In genomic region chr11:121794591-121795199, GRCm38 (mm10) we compare ENCODE assay signal across 8 mouse cellular contexts. TPM values are rescaled to one million over a fixed set of nuclear protein-coding genes. Genes with fewer than 3 reads are reported as not detected.
A peak's percentile ranks its signal among the peaks of the same experiment; 100 is the strongest.
DNase-seq lines count a peak whose midpoint lies in the region; ATAC-seq and TF ChIP-seq lines count a peak whose summit lies in the region.

No protein-coding gene starts in this region.

- no peak overlapping the region for H3K4me2 ChIP-seq in hindbrain, embryonic 12.5 days (replicated peaks)
- no peak overlapping the region for H3K4me2 ChIP-seq in kidney, postnatal 0 days (ENCODE audit: low read length)

- no peak for TF ChIP-seq CTCF in gastrocnemius, adult 2 months (IDR thresholded peaks at IDR 0.05)
- TF ChIP-seq CTCF in kidney, postnatal 0 days (IDR thresholded peaks at IDR 0.05; ENCODE audit: low read depth), result no peak

- WGBS in hindbrain, embryonic 10.5 days, result 48% methylated on average over 6 of the region's 6 CpGs
- 54% methylated on average over 6 of the region's 6 CpGs for WGBS in hindbrain, embryonic 12.5 days
- 48% methylated on average over 6 of the region's 6 CpGs for WGBS in kidney, postnatal 0 days

- DNase-seq in hindbrain, embryonic 10.5 days (ENCODE audit: low spot score), result peak; percentile 51
- DNase-seq in gastrocnemius, adult 2 months, result peak; percentile 57
- peak; percentile 82 for DNase-seq in kidney, postnatal 0 days (ENCODE audit: low spot score)
- no peak for DNase-seq in frontal cortex, postnatal 14 days (ENCODE audit: low spot score in 2 of 2)
- no peak for DNase-seq in cerebellum, adult 18-20 months
- no peak for DNase-seq in cerebellum, adult 11-12 months

- H3K27me3 ChIP-seq in hindbrain, embryonic 10.5 days (ENCODE audit: insufficient read depth, poor library complexity, severe bottlenecking), result no peaks in the 10 kb centered on the region
- no peaks in the 10 kb centered on the region for H3K27me3 ChIP-seq in hindbrain, embryonic 12.5 days
- H3K27me3 ChIP-seq in kidney, postnatal 0 days (ENCODE audit: insufficient read depth, low read length), result no peaks in the 10 kb centered on the region

- H3K4me3 ChIP-seq in hindbrain, embryonic 10.5 days, result no peak overlapping the region
- H3K4me3 ChIP-seq in hindbrain, embryonic 12.5 days, result no peak overlapping the region
- H3K4me3 ChIP-seq in gastrocnemius, adult 2 months, result no peak overlapping the region
- no peak overlapping the region for H3K4me3 ChIP-seq in kidney, postnatal 0 days (replicated peaks; ENCODE audit: low read depth, low read length)

- H3K4me1 ChIP-seq in hindbrain, embryonic 10.5 days (replicated peaks), result peaks cover 12% of the 10 kb centered on the region; the same call in 1 of the 2 replicates
- H3K4me1 ChIP-seq in hindbrain, embryonic 12.5 days, result no peaks in the 10 kb centered on the region
- H3K4me1 ChIP-seq in kidney, postnatal 0 days (replicated peaks; ENCODE audit: insufficient read depth, low read length), result 0 out of 2 replicates have a peak, but pooled peaks cover 3% of the 10 kb centered on the region

- intact Hi-C loops in gastrocnemius, adult 2 months (cut with DNase I), result no loop called here

- H3K9me3 ChIP-seq in hindbrain, embryonic 10.5 days, result no peaks in the 10 kb centered on the region
- H3K9me3 ChIP-seq in hindbrain, embryonic 12.5 days (replicated peaks), result no peaks in the 10 kb centered on the region
- H3K9me3 ChIP-seq in kidney, postnatal 0 days (replicated peaks; ENCODE audit: low read length), result no peaks in the 10 kb centered on the region

- H3K9ac ChIP-seq in hindbrain, embryonic 12.5 days, result no peak overlapping the region
- no peak overlapping the region for H3K9ac ChIP-seq in kidney, postnatal 0 days (ENCODE audit: low read depth, low read length)

- no peak for ATAC-seq in hindbrain, embryonic 12.5 days (ENCODE audit: low FRiP score)
- no peak; the same call in 1 of the 2 replicates for ATAC-seq in kidney, postnatal 0 days (replicated peaks; ENCODE audit: low FRiP score, low read depth)
- 0 out of 2 replicates have a peak, but pooled peaks have one; percentile 1 for ATAC-seq in monocyte, adult 5-6 weeks (replicated peaks; ENCODE audit: insufficient number of reproducible peaks, low FRiP score, low TSS enrichment, poor library complexity, severe bottlenecking)

- H3K36me3 ChIP-seq in hindbrain, embryonic 10.5 days, result no peaks in the 10 kb centered on the region
- no peaks in the 10 kb centered on the region for H3K36me3 ChIP-seq in hindbrain, embryonic 12.5 days
- H3K36me3 ChIP-seq in kidney, postnatal 0 days (ENCODE audit: insufficient read depth, low read length), result no peaks in the 10 kb centered on the region

- no peak overlapping the region for H3K27ac ChIP-seq in hindbrain, embryonic 10.5 days
- no peak overlapping the region for H3K27ac ChIP-seq in hindbrain, embryonic 12.5 days
- peak overlapping the region; percentile 74 for H3K27ac ChIP-seq in gastrocnemius, adult 2 months
- H3K27ac ChIP-seq in kidney, postnatal 0 days, result no peak overlapping the region; the same call in 1 of the 2 replicates

RNA-seq across cellular contexts. Expression of gene Ptchd3, which starts 35.4 kb away (rescaled TPM):
- polyA plus RNA-seq in hindbrain, embryonic 10.5 days (2016; fragmentation: Nextera tagmentation; extraction: Ambion mirVana), result 0.04 TPM in 1 of 2 replicates, not detected in the other
- polyA plus RNA-seq in hindbrain, embryonic 12.5 days (2016; fragmentation: Nextera tagmentation; extraction: Ambion mirVana), result 0.07 TPM in 1 of 2 replicates, not detected in the other
- not detected for total RNA-seq in gastrocnemius, adult 2 months (2021)
- polyA plus RNA-seq in kidney, postnatal 0 days (2015; fragmentation: Nextera tagmentation; extraction: Ambion mirVana), result not detected in 2 replicates
- not detected in 3 replicates for total RNA-seq in monocyte, adult 5-6 weeks (2017)

Comparison
In these comparisons a context has a peak if more than half of its experiments do, and no peak if none do; other contexts are left out.
1. DNase-seq: peak in hindbrain, embryonic 10.5 days (single experiment), gastrocnemius, adult 2 months (single experiment) and kidney, postnatal 0 days (single experiment); none in frontal cortex, postnatal 14 days (0 of 2), cerebellum, adult 18-20 months (0 of 2) and cerebellum, adult 11-12 months (single experiment).